Mouse (Mus musculus) large intestine, adult 2 months (tissue): ENCODE measurements around the gene Frrs1. TPM values are rescaled to one million over a fixed set of nuclear protein-coding genes. Genes with fewer than 3 reads are reported as not detected.

ENCODE experiments used
- DNase-seq: peaks from one replicate; pipeline ENCODE4 v3.0.0-alpha.2; 2012; ENCODE audit warnings: low read depth, low spot score
- WGBS: fragments of 180-500 bp; shearing (Covaris S2); methylation state at CpG from one replicate; pipeline ENCODE4 v1.1.7; 2018; 5-methylcytosine and 5-hydroxymethylcytosine counted together
- polyA plus RNA-seq: library from polyadenylated mRNA; depleted of rRNA; stranded (reverse); fragments of >200 nt; gene quantifications from 2 replicates; pipeline ENCODE4 v1.2.3, GENCODE M21; 2012; rRNA removed

Gene Frrs1
- polyA plus RNA-seq, 1 experiment: 27.1 TPM

GRCm38 (mm10) chr3:116951489-116951888, 92.2 kb downstream of the Frrs1 start:
- 73% methylated on average over 3 of the region's 3 CpGs for WGBS
- DNase-seq: no peak

DNA sequence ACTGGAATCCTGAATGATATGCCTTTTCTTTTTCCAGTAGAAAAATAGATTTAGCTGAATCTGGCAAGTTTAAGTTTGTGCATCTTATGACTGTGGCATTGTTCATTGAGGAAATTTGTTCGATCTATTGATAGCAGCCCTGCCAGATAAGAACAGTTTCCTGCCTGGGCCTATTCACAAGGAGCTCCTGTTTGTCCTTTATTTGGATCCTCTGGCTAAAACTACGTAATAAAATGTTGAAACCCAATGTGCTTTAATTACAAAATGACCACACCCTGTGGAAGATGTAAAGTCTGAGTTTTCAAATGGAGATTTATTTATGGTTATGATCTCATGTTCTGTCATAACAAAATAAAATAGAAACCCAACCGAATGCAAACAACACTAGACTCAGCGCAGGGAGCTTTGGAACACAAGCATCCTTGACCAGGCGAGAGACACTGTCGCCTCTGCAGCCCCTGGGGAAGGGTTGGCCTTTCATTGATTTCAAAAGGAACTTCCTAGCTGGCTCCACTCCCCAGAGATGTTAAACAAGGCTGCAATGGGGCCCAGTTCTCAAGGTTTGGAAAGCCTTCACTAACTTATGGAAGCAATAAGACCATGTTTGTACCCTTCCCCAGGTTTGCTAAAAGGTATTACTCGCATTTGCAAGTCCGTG, 93.1 kb downstream of the Frrs1 start:
- DNase-seq: no peak
- 55% methylated on average over 8 of the region's 8 CpGs for WGBS

- 82% methylated on average over 6 of the region's 6 CpGs for WGBS
- no peak for DNase-seq
Observed at GRCm38 (mm10) chr3:116953366-116953765, 94.1 kb downstream of the Frrs1 start.

GRCm38 (mm10) chr3:116955061-116955460, 95.8 kb downstream of the Frrs1 start:
- no peak for DNase-seq
- 73% methylated on average over 6 of the region's 6 CpGs for WGBS

Other genes starting within 250 kb of the Frrs1 start
- gene Trmt13, start 244.9 kb upstream of the Frrs1 start, polyA plus RNA-seq: 2.5 and 3.7 TPM in 2 replicates
- gene Mfsd14a, start 196.8 kb upstream of the Frrs1 start, polyA plus RNA-seq: 17.1 and 20.2 TPM in 2 replicates
- gene Gm43191, start 178.2 kb upstream of the Frrs1 start, polyA plus RNA-seq: not detected in 2 replicates
- 13.1 and 21.1 TPM in 2 replicates for gene Slc35a3, start 146.6 kb upstream of the Frrs1 start, polyA plus RNA-seq
- gene Agl, start 51.3 kb upstream of the Frrs1 start, polyA plus RNA-seq: 2.4 and 4.6 TPM in 2 replicates
- gene 4930455H04Rik, start 108.8 kb downstream of the Frrs1 start, polyA plus RNA-seq: not detected in 2 replicates
- gene Palmd, start 109.5 kb downstream of the Frrs1 start, polyA plus RNA-seq: 0.67 and 0.76 TPM in 2 replicates